Mouse (Mus musculus) hindbrain, embryonic 16.5 days (tissue): ENCODE results near the gene Rps15a. TPM values are rescaled to one million over a fixed set of nuclear protein-coding genes. Genes with fewer than 3 reads are reported as not detected.

Experiments used
- ATAC-seq: fragments of 200-750 bp; cut with Nextera tagmentation; 2 replicates; pipeline ENCODE4 v1.8.0; 2017; ENCODE audit warnings: moderate TSS enrichment, moderate library complexity
- H3K27ac ChIP-seq: fragments of 300-500 bp; sonication (generic); 2 replicates; pipeline ENCODE4 v1.5.1; 2014; ENCODE audit warnings: low read depth, mild to moderate bottlenecking, control low read depth, low read length, moderate library complexity
- H3K27me3 ChIP-seq: fragments of 300-500 bp; sonication (generic); replicated peaks from 2 replicates; pipeline ENCODE4 v1.6.1; 2014; ENCODE audit warnings: low read length; ENCODE audit not compliant: control insufficient read depth, insufficient read depth
- H3K36me3 ChIP-seq: fragments of 300-500 bp; sonication (generic); 2 replicates; pipeline ENCODE4 v1.6.1; 2014; ENCODE audit warnings: mild to moderate bottlenecking, low read length, moderate library complexity, mixed read lengths; ENCODE audit not compliant: control insufficient read depth, insufficient read depth
- H3K4me1 ChIP-seq: fragments of 300-500 bp; sonication (generic); 2 replicates; pipeline ENCODE4 v1.6.1; 2014; ENCODE audit warnings: low read depth, low read length; ENCODE audit not compliant: control insufficient read depth, insufficient read depth
- H3K4me2 ChIP-seq: fragments of 300-500 bp; sonication (generic); 2 replicates; pipeline ENCODE4 v1.6.1; 2014; ENCODE audit warnings: mild to moderate bottlenecking, low read length, control low read depth, moderate library complexity
- H3K4me3 ChIP-seq: fragments of 300-500 bp; sonication (generic); 2 replicates; pipeline ENCODE4 v1.5.1; 2014; ENCODE audit warnings: mild to moderate bottlenecking, low read length, control low read depth, moderate library complexity
- H3K9ac ChIP-seq: fragments of 300-500 bp; sonication (generic); 2 replicates; pipeline ENCODE4 v1.6.1; 2014; ENCODE audit warnings: low read depth, mild to moderate bottlenecking, control low read depth, low read length, moderate library complexity
- H3K9me3 ChIP-seq: fragments of 300-500 bp; sonication (generic); 2 replicates; pipeline ENCODE4 v1.6.1; 2014; ENCODE audit warnings: mild to moderate bottlenecking, low read length, moderate library complexity; ENCODE audit not compliant: control insufficient read depth
- WGBS: fragments of 180-500 bp; shearing (Covaris S2); extraction: QIAGEN DNeasy Blood & Tissue Kit; methylation state at CpG from one replicate; pipeline ENCODE4 v1.1.7; 2014; 5-methylcytosine and 5-hydroxymethylcytosine counted together
- polyA plus RNA-seq: library from polyadenylated mRNA; unstranded; fragments of >200 nt; fragmentation: Nextera tagmentation; extraction: Ambion mirVana; gene quantifications from 2 replicates; pipeline ENCODE4 v1.2.1, GENCODE M21; 2015

Rps15a gene
- 313 and 317 TPM in 2 replicates for polyA plus RNA-seq

DNA sequence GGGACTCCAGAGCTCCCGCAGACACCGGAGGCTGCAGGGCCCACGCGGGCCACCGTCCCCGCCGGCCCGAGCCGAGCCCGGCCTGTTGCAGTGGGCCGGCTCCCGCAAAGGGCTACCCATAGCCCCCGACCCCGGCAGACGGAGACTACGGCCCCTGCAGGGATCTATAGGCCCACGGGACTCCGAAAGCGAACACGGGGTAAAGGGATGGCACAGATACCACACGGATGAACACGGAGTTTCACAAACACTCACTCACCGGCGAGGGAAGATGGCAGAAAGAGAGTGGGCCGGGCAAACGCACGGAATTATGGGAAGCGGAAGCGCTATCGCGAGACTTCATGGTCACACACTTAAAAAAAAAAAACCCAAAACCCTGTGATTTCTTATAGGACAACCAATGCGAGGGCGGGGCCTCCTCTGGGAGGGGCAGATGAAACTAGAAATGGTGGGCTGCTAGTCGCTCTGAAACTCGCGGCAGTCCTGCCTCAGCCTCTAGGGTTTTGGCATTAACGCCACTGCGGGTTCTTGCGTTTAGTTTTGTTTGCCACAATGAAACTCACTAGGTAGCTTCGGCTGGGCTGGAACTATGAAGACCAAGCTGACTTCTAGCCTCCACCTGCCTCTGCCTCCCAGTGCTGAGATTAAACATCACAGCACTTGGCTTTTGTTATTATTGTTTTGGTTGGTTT is at the start of gene Rps15a:
Gene Rps15a (minus strand): TSS at position 312 of the 692 bp plus-strand sequence.
- H3K9me3 ChIP-seq = no peaks in the 10 kb centered on the region
- no peaks in the 10 kb centered on the region for H3K27me3 ChIP-seq
- peak within 1 kb of the TSS; percentile 86 for H3K4me3 ChIP-seq
- under 1% methylated on average over 40 of the region's 40 CpGs for WGBS
- peak within 1 kb of the TSS; percentile 96 for H3K4me2 ChIP-seq
- H3K9ac ChIP-seq = peak within 1 kb of the TSS; percentile 91
- peaks cover 37% of the 10 kb centered on the region for H3K4me1 ChIP-seq
- peaks cover 36% of the 10 kb centered on the region for H3K36me3 ChIP-seq
- peak; percentile 87 for ATAC-seq
- H3K27ac ChIP-seq = peak within 1 kb of the TSS; percentile 85

DNA sequence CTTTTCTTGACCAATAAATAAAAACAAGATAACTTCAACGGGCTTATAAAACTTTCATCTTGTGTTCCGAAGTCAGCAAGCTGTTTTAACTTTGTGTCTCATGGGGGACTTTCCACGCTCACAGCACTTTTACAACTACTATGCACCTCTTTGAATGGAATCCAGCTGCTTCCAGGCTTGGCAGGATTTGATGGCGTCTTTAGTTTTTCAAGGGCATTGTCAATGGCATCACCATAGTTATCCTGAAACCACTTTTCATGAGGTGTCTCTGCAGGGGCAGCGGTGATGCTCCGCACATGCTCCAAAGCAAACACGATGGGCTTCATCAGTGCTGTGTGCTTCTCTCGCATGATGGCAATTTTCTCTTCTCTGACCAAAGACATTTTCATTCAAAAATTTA is 47.0 kb upstream of the Rps15a start:
- Histone ChIP-seq H3K4me2 (no peak overlapping the region), H3K27me3 (no peaks in the 10 kb centered on the region), H3K9ac (no peak overlapping the region), H3K9me3 (no peaks in the 10 kb centered on the region), H3K4me1 (no peaks in the 10 kb centered on the region), H3K27ac (no peak overlapping the region), H3K36me3 (peaks cover 24% of the 10 kb centered on the region), H3K4me3 (no peak overlapping the region)
- ATAC-seq = no peak
- WGBS = 85% methylated on average over 8 of the region's 8 CpGs

DNA sequence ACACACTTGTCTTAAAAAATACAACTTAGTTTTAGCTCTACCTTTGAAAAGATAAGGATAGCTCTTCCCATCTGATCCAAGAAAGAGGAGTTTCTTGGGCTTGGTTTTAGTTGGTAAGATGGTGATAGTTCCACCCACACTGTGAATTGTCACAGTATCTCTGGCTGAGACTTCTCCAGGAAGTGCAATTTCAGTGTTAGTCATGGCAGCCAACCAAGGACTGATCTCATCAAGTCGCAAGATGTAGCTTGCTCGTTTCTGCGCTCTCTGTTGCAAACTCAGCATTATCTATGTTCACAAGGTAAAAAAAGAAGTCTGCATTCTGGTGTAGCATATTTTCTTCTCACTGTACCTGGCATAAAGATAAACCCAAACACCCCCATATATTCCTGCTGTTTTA is 44.1 kb upstream of the Rps15a start:
- ATAC-seq = no peak
- Histone ChIP-seq H3K9ac (no peak overlapping the region), H3K4me1 (no peaks in the 10 kb centered on the region), H3K4me2 (no peak overlapping the region), H3K36me3 (peaks cover 25% of the 10 kb centered on the region), H3K27me3 (no peaks in the 10 kb centered on the region), H3K27ac (no peak overlapping the region), H3K4me3 (no peak overlapping the region), H3K9me3 (no peaks in the 10 kb centered on the region)
- WGBS = 93% methylated on average over 3 of the region's 3 CpGs

DNA sequence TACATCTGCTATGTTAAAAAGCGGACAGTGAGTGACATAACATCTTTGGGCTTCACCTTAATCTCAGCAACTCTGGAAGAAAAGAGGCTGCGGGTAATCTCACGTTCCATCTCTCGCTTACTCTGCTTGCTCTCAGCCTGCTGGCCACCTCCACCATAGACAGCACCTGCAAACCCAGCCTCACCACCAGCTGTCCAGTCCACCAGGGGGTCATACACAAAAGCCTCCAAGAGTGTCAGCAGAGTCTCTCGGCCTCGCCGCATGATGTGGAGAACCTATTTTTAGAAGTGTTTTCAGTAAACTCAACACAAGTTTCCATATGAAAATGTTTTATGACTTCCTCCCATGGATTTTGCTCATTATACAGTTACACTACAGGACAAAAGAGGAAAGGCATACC is 40.5 kb upstream of the Rps15a start:
- no peak overlapping the region for H3K4me3 ChIP-seq
- ATAC-seq = no peak
- H3K27me3 ChIP-seq = no peaks in the 10 kb centered on the region
- H3K36me3 ChIP-seq = peaks cover 36% of the 10 kb centered on the region
- H3K9ac ChIP-seq = no peak overlapping the region
- no peaks in the 10 kb centered on the region for H3K9me3 ChIP-seq
- no peak overlapping the region for H3K4me2 ChIP-seq
- H3K27ac ChIP-seq = no peak overlapping the region
- 93% methylated on average over 7 of the region's 7 CpGs for WGBS
- H3K4me1 ChIP-seq = no peaks in the 10 kb centered on the region

DNA sequence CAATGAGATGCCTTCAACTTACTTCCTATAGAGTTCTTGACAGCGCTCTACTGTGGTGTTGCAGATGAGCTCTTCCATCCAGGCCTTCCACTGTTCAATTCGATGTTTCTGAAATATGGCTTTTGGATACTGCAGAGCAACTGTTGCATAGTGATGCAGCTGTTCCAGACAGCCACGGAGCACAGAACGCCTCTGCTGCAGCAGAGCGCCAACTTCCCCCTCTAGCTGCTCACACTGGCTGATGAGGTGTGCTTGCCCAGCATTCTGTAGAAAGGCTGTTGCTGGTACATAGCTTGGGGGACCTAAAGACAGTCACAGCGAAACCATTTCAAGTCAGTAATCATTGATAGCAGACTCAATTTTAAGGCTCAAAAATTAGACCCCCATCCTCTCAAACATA is 38.2 kb upstream of the Rps15a start:
- no peak overlapping the region for H3K9ac ChIP-seq
- no peaks in the 10 kb centered on the region for H3K27me3 ChIP-seq
- H3K4me3 ChIP-seq = no peak overlapping the region
- H3K9me3 ChIP-seq = no peaks in the 10 kb centered on the region
- no peak overlapping the region for H3K4me2 ChIP-seq
- peaks cover 37% of the 10 kb centered on the region for H3K36me3 ChIP-seq
- H3K27ac ChIP-seq = no peak overlapping the region
- 91% methylated on average over 6 of the region's 6 CpGs for WGBS
- no peaks in the 10 kb centered on the region for H3K4me1 ChIP-seq
- no peak for ATAC-seq

DNA sequence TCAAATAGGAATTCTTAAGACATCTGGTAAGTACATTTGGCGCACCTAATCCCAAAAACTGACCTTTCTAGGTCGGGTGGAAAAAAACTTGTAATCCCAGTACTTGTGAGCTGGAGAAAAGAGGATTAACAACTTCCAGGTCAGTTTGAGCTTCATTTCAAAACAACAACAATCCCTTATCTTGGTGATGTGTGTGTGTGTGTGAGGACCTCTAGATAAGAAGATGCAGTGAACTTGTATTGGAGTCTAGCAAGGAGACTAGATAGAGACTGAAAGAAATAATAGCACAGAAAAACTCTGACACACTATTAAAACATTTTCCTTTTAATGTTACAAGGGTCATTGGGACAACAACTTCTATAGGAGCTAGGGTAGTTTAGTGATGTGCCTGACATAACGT is 27.6 kb upstream of the Rps15a start:
- H3K4me1 ChIP-seq = no peaks in the 10 kb centered on the region
- H3K36me3 ChIP-seq = peaks cover 32% of the 10 kb centered on the region
- no peak overlapping the region for H3K4me2 ChIP-seq
- no peak overlapping the region for H3K9ac ChIP-seq
- H3K4me3 ChIP-seq = no peak overlapping the region
- H3K27ac ChIP-seq = no peak overlapping the region
- H3K27me3 ChIP-seq = no peaks in the 10 kb centered on the region
- 90% methylated on average over 3 of the region's 3 CpGs for WGBS
- ATAC-seq = no peak
- H3K9me3 ChIP-seq = no peaks in the 10 kb centered on the region

DNA sequence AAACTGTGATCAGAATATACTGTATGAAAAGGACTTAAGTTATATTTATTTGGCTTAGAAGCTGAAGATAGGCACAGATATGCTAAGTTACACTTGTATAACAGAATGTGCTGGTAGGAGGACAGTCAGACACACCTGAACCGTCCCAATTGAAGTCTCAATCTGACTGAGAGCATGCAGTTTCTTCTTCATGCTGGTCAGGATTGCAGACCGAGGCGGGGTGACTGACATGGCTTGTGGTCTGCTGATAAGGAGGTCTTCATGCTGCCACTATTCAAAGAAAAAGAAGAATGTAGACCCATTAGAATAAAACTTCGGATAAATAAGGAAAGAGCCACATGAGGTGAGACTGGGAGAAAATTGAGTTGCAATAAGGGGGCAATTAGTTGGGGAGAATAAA is 27.1 kb upstream of the Rps15a start:
- H3K4me3 ChIP-seq = no peak overlapping the region
- no peak for ATAC-seq
- peaks cover 28% of the 10 kb centered on the region for H3K36me3 ChIP-seq
- no peak overlapping the region for H3K27ac ChIP-seq
- no peak overlapping the region for H3K4me2 ChIP-seq
- WGBS = 96% methylated on average over 4 of the region's 4 CpGs
- no peaks in the 10 kb centered on the region for H3K9me3 ChIP-seq
- H3K27me3 ChIP-seq = no peaks in the 10 kb centered on the region
- no peak overlapping the region for H3K9ac ChIP-seq
- no peaks in the 10 kb centered on the region for H3K4me1 ChIP-seq

DNA sequence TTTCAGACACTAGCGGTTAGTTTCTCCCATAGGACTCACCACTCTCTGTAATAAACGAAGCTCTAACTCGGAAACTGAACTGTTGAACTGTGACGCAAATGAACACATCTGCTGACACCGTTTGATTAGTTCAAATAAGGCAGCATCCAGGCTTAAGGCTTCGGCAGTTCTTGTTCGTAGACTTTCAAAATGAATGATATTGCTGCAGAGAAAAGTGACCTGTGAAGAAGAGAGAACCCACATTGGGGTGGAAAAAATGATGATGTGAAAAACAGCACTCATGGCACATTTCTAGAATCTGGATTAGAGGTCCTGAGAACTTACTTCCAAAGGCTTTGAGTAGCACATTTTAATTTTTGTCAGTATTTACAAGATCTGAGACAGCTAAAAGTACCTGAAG is 25.3 kb upstream of the Rps15a start:
- H3K4me1 ChIP-seq = no peaks in the 10 kb centered on the region
- H3K27me3 ChIP-seq = no peaks in the 10 kb centered on the region
- no peak overlapping the region for H3K9ac ChIP-seq

DNA sequence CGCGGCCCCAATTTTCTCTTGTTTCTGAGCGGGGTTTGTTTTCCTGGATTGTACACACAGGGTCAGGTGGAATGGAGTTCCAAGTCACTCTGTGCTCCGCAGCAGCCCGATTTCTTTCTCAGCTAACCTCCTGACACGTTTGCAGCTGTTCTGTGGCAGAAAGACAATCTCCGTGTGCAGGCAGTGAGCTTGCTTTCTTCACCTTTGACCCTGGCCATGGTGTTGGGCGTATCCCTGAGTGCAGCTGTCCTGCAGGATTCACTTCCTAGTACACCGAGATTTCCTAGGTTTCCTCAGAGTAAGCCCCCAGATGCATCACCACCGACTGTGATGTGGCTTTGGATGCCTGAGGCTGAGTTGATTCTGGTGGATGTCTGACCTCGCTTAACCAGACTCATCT is 19.1 kb upstream of the Rps15a start:
- Histone ChIP-seq H3K4me1 (peaks cover 2% of the 10 kb centered on the region), H3K27ac (no peak overlapping the region), H3K27me3 (no peaks in the 10 kb centered on the region), H3K36me3 (peaks cover 27% of the 10 kb centered on the region), H3K4me3 (no peak overlapping the region), H3K9me3 (no peaks in the 10 kb centered on the region), H3K4me2 (no peak overlapping the region), H3K9ac (no peak overlapping the region)
- 71% methylated on average over 11 of the region's 11 CpGs for WGBS
- ATAC-seq = no peak

More for the DNA sequence above, 25.3 kb upstream of the Rps15a start:
- peaks cover 34% of the 10 kb centered on the region for H3K36me3 ChIP-seq
- ATAC-seq = no peak
- H3K9me3 ChIP-seq = no peaks in the 10 kb centered on the region
- no peak overlapping the region for H3K4me2 ChIP-seq
- H3K4me3 ChIP-seq = no peak overlapping the region
- H3K27ac ChIP-seq = no peak overlapping the region
- 93% methylated on average over 7 of the region's 7 CpGs for WGBS
